In the genomic region with DNA sequence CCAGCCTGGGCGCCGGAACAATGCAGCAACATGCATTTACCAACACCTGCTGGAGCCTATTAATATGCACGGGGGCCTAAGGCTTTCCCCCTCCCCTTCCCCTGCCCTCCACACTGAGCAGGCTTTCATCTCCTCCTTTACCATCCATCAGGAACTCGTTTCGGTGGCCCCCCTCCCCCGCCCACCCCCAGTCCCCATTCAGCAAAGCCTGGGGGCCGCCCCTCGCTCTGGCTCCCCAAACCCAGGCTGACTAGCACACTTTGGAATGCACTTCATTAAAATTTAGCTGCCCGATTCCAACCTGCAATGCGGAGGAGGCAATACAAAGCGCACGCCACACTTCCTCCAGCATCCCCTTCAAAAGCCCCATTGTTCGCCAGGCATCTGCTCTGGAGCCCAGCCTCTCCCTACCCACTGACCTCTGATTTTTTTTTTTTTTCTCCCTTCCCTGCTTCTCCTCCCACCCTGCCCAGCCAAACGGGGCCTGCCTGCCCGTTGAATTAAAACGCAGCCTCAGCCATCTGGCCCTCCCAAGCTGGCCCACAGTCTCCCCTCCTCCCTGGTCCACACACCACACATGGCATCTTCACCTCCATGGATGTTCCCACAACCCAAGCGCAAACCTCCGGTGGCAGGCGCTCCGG, we compare ENCODE assay signal across 8 mouse cellular contexts.
DNase-seq lines count a peak whose midpoint lies in the region; ATAC-seq lines count a peak whose summit lies in the region.

No protein-coding gene starts in this region.

- H3K36me3 ChIP-seq in heart, embryonic 13.5 days = no peaks in the 10 kb centered on the region
- no peaks in the 10 kb centered on the region for H3K36me3 ChIP-seq in neural tube, embryonic 11.5 days (ENCODE audit: control insufficient read depth, insufficient read depth, low read length)

- no peaks in the 10 kb centered on the region for H3K9me3 ChIP-seq in heart, embryonic 13.5 days
- H3K9me3 ChIP-seq in neural tube, embryonic 11.5 days (ENCODE audit: control insufficient read depth, low read length) = no peaks in the 10 kb centered on the region

- no peak for DNase-seq in heart, adult 9 months (ENCODE audit: low spot score in 2 of 2)
- peak; percentile 81 to 83 for DNase-seq in cerebellum, postnatal 14 days
- peak; percentile 49 to 51 for DNase-seq in frontal cortex, postnatal 10 days (ENCODE audit: low spot score in 2 of 2)
- DNase-seq in layer of hippocampus, postnatal 36 days = peak; percentile 53 to 67
- peak; percentile 86 for DNase-seq in neural tube, embryonic 11.5 days (ENCODE audit: low spot score)
- DNase-seq in ovary, adult 18-20 months (ENCODE audit: low spot score) = no peak

- ATAC-seq in heart, embryonic 13.5 days (ENCODE audit: extremely low read depth, insufficient number of reproducible peaks, low FRiP score, low TSS enrichment) = no peak
- peak; percentile 94 for ATAC-seq in neural tube, embryonic 11.5 days (ENCODE audit: insufficient read depth, low FRiP score, low TSS enrichment)
- ATAC-seq in inflammation-experienced regulatory T-cells, adult 6 months = no peak

- WGBS in heart, embryonic 13.5 days = 1% methylated on average over 20 of the region's 20 CpGs
- WGBS in neural tube, embryonic 11.5 days = 0% methylated on average over 19 of the region's 20 CpGs

- peaks cover 38% of the 10 kb centered on the region for H3K4me1 ChIP-seq in heart, embryonic 13.5 days
- H3K4me1 ChIP-seq in neural tube, embryonic 11.5 days (ENCODE audit: control insufficient read depth, insufficient read depth, low read length) = peaks cover 23% of the 10 kb centered on the region

- peak overlapping the region; percentile 76 for H3K9ac ChIP-seq in heart, embryonic 13.5 days
- peak overlapping the region; percentile 67 for H3K9ac ChIP-seq in neural tube, embryonic 11.5 days (ENCODE audit: low read length)

- peak overlapping the region; percentile 49 for H3K4me3 ChIP-seq in heart, embryonic 13.5 days
- peak overlapping the region; percentile 32 for H3K4me3 ChIP-seq in neural tube, embryonic 11.5 days (ENCODE audit: low read depth, low read length)

- H3K27me3 ChIP-seq in heart, embryonic 13.5 days (replicated peaks) = no peaks in the 10 kb centered on the region
- H3K27me3 ChIP-seq in neural tube, embryonic 11.5 days (ENCODE audit: control insufficient read depth, insufficient read depth, low read length) = no peaks in the 10 kb centered on the region

- peak overlapping the region; percentile 72 for H3K27ac ChIP-seq in heart, embryonic 13.5 days (replicated peaks)
- H3K27ac ChIP-seq in neural tube, embryonic 11.5 days (ENCODE audit: low read depth, low read length) = peak overlapping the region; percentile 98

- peak overlapping the region; percentile 76 for H3K4me2 ChIP-seq in heart, embryonic 13.5 days
- H3K4me2 ChIP-seq in neural tube, embryonic 11.5 days (ENCODE audit: low read depth) = peak overlapping the region; percentile 66

Comparison
In these comparisons a context has a peak if more than half of its experiments do, and no peak if none do; other contexts are left out.
1. DNase-seq: peak in cerebellum, postnatal 14 days (2 of 2), frontal cortex, postnatal 10 days (2 of 2), layer of hippocampus, postnatal 36 days (2 of 2) and neural tube, embryonic 11.5 days (single experiment); none in heart, adult 9 months (0 of 2) and ovary, adult 18-20 months (single experiment).